Mouse (Mus musculus): ENCODE measurements around the gene Gm20671. TPM values are rescaled to one million over a fixed set of nuclear protein-coding genes. Genes with fewer than 3 reads are reported as not detected.
"Not testable (repeated sequence)": the region's sequence is repeated elsewhere in the genome, so short reads cannot be mapped to it uniquely, and the experiment has no call there.

Gm20671 gene
- total RNA-seq, 1 experiment from 2014 or later, result 10.1 TPM

- ATAC-seq (replicated peaks in 1 of 2; ENCODE audit: insufficient read depth in 1 of 2, low FRiP score in 2 of 2, low TSS enrichment in 1 of 2, low read depth in 1 of 2, poor library complexity in 2 of 2, severe bottlenecking in 2 of 2), result not testable (repeated sequence)
Observed at GRCm38 (mm10) chr5:32828766-32829165, 1.9 kb upstream of the Gm20671 start.

GRCm38 (mm10) chr5:32820471-32820870 lies 6.4 kb downstream of the Gm20671 start:
- no peak for ATAC-seq (replicated peaks in 1 of 2; ENCODE audit: insufficient read depth in 1 of 2, low FRiP score in 2 of 2, low TSS enrichment in 1 of 2, low read depth in 1 of 2, poor library complexity in 2 of 2, severe bottlenecking in 2 of 2)

- ATAC-seq (replicated peaks in 1 of 2; ENCODE audit: insufficient read depth in 1 of 2, low FRiP score in 2 of 2, low TSS enrichment in 1 of 2, low read depth in 1 of 2, poor library complexity in 2 of 2, severe bottlenecking in 2 of 2), result no peak
Observed at GRCm38 (mm10) chr5:32815396-32815795, 11.5 kb downstream of the Gm20671 start.

- ATAC-seq (replicated peaks in 1 of 2; ENCODE audit: insufficient read depth in 1 of 2, low FRiP score in 2 of 2, low TSS enrichment in 1 of 2, low read depth in 1 of 2, poor library complexity in 2 of 2, severe bottlenecking in 2 of 2), result not testable (repeated sequence)
Observed at GRCm38 (mm10) chr5:32786454-32786853, 40.5 kb downstream of the Gm20671 start.

- ATAC-seq (replicated peaks in 1 of 2; ENCODE audit: insufficient read depth in 1 of 2, low FRiP score in 2 of 2, low TSS enrichment in 1 of 2, low read depth in 1 of 2, poor library complexity in 2 of 2, severe bottlenecking in 2 of 2), result peak; percentile 100
Observed at GRCm38 (mm10) chr5:32785313-32785915, 41.5 kb downstream of the Gm20671 start, which contains the start of gene Pisd. TSS of gene Pisd (minus strand) at chr5:32785646.

DNA sequence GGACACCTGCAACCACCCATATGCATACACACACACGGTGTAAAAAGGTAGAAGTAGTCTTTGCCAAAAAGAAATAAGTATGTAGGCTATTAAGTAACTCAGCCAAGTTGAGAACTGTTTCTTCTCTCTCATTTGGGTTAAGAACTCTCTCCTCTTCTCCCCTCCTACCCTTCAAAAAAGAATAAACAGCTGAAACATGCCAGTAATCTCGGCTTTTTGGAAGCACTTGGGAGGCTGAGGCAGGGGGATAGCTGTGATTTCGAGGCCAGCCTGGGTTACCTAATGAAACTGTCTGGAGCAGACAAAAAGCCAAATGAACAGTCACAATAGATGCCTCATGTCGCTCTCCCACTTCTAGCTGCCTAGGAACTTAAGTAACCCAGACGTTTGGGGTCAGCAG lies 42.2 kb downstream of the Gm20671 start:
- no peak for ATAC-seq (replicated peaks in 1 of 2; ENCODE audit: insufficient read depth in 1 of 2, low FRiP score in 2 of 2, low TSS enrichment in 1 of 2, low read depth in 1 of 2, poor library complexity in 2 of 2, severe bottlenecking in 2 of 2)

DNA sequence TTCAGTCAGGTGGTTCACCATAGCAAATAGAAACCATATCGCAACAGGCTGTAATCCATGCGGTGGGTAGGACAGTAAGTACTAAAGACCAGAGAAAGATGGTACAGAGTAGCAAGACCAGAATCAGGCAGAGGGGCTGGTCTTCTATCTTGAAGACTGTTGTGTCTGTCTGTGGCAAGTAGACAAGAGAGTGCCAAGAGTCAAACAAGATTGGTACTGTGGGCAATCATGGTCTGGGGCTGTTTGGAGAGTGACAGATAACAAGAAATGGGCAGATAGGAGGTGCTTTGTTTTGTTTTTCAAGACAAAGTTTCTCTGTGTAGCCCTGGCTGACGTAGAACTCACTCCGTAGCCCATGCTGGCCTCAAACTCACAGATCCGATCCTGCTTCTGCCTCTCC lies 45.3 kb downstream of the Gm20671 start:
- no peak for ATAC-seq (replicated peaks in 1 of 2; ENCODE audit: insufficient read depth in 1 of 2, low FRiP score in 2 of 2, low TSS enrichment in 1 of 2, low read depth in 1 of 2, poor library complexity in 2 of 2, severe bottlenecking in 2 of 2)

- no peak for ATAC-seq (replicated peaks in 1 of 2; ENCODE audit: insufficient read depth in 1 of 2, low FRiP score in 2 of 2, low TSS enrichment in 1 of 2, low read depth in 1 of 2, poor library complexity in 2 of 2, severe bottlenecking in 2 of 2)
Observed at GRCm38 (mm10) chr5:32778168-32778567, 48.7 kb downstream of the Gm20671 start.

- ATAC-seq (replicated peaks in 1 of 2; ENCODE audit: insufficient read depth in 1 of 2, low FRiP score in 2 of 2, low TSS enrichment in 1 of 2, low read depth in 1 of 2, poor library complexity in 2 of 2, severe bottlenecking in 2 of 2), result no peak
Observed at GRCm38 (mm10) chr5:32772361-32772760, 54.5 kb downstream of the Gm20671 start.

DNA sequence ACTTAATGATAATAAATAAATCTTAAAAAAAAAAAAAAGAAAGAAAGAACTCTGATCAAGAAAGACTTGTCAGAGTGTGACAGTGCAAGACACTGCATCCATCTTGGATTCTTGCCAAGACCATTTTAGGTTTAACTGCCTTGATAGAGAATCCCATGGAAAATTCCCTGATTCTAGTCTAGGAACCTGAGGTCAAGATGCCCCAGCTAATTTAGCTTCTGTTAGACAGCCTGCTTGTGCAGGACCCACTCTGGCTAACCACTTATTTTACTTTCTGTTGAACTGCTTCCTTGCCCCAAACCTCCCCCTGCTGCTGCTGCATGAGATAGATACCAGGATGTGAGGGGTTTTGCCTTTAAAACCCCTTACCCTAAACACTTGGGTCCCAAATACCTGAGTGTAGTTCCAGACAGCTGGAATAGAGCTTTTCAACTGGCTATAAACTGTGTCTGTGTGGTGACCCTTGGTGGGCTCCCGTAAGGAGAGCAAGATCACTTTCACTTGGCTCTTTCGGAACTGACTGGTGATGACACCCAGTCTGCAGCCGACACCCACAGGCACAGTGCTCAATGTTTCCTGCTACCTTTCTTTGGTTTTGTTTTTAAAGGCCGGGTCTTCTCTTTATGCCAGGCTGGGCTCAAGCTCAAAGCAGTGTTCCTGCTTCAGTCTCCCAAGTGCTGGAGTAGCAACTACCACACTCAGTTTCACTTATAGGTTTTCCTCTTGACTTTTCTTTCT lies 59.1 kb downstream of the Gm20671 start:
- no peak for ATAC-seq (replicated peaks in 1 of 2; ENCODE audit: insufficient read depth in 1 of 2, low FRiP score in 2 of 2, low TSS enrichment in 1 of 2, low read depth in 1 of 2, poor library complexity in 2 of 2, severe bottlenecking in 2 of 2)

- no peak for ATAC-seq (replicated peaks in 1 of 2; ENCODE audit: insufficient read depth in 1 of 2, low FRiP score in 2 of 2, low TSS enrichment in 1 of 2, low read depth in 1 of 2, poor library complexity in 2 of 2, severe bottlenecking in 2 of 2)
Observed at GRCm38 (mm10) chr5:32767004-32767403, 59.9 kb downstream of the Gm20671 start.

DNA sequence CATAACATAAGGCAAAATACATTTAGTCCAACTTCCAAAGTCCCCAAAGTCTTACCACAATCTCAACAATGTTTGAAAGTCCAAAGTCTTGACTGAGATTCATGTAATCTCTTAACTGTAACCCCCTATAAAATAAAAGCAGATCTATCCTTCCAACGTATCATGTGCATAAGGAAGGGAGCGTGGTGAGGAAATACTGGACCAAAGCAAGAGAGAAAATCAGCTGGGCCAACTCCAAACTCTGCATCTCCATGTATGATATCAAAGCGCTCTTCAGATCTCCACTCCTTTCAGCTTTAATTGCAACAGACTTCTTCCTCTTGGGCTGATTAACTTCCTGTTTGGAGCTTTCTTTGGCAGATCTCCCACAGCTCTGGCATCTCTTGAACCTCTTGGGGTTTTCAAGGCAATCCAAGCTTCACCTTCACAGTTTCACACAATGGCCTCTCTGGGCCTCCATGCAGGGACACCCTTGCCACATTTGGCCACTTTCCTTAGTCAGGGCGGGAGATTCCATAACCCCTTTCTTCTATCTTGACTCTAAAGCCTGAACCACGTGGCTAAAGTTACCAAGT lies 65.3 kb downstream of the Gm20671 start:
- ATAC-seq (replicated peaks in 1 of 2; ENCODE audit: insufficient read depth in 1 of 2, low FRiP score in 2 of 2, low TSS enrichment in 1 of 2, low read depth in 1 of 2, poor library complexity in 2 of 2, severe bottlenecking in 2 of 2), result peak in 1 of 2 experiments; percentile 62; a peak in 2 of 4 replicates

DNA sequence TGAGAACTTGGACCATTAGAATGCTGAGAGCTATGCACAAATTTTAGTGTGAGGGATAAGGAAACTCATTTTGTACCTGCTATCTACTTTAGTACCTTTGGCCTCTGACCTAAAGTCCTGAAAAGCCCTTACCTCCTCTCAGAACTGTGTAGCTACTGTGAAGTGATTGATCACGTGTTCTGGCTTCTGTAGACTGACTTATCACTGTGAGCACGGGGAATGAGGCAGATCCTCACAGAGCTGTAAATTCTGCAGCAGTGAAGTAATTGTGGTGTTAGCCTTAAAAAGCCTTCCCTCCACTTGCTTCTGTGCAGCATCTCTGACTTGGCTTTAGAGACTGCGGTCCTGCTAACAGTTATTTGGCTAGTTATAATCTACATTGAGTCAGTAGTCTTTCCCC lies 66.1 kb downstream of the Gm20671 start:
- ATAC-seq (replicated peaks in 1 of 2; ENCODE audit: insufficient read depth in 1 of 2, low FRiP score in 2 of 2, low TSS enrichment in 1 of 2, low read depth in 1 of 2, poor library complexity in 2 of 2, severe bottlenecking in 2 of 2), result no peak

DNA sequence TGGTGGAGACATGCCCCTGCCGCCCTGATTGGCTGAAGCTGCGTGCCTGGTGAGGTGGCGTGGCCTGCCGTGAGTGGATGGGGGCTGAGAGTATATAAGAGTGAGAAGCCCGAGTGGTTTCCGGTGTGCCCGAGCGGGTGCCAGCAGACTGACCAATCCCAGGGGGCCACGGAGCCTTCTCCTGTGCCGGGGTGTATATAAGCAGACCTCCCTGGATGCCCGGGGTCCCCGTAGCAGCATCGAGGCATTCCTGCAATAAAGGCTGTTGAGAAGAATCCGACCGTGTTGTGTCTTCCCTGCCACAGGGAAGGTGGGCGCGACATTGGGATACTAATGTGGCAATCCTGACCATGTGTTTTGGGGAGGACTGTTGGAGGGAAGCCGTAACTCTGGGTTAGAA lies 66.6 kb downstream of the Gm20671 start:
- ATAC-seq (replicated peaks in 1 of 2; ENCODE audit: insufficient read depth in 1 of 2, low FRiP score in 2 of 2, low TSS enrichment in 1 of 2, low read depth in 1 of 2, poor library complexity in 2 of 2, severe bottlenecking in 2 of 2), result not testable (repeated sequence)

GRCm38 (mm10) chr5:32759662-32760061 lies 67.2 kb downstream of the Gm20671 start:
- ATAC-seq (replicated peaks in 1 of 2; ENCODE audit: insufficient read depth in 1 of 2, low FRiP score in 2 of 2, low TSS enrichment in 1 of 2, low read depth in 1 of 2, poor library complexity in 2 of 2, severe bottlenecking in 2 of 2), result no peak

- ATAC-seq (replicated peaks in 1 of 2; ENCODE audit: insufficient read depth in 1 of 2, low FRiP score in 2 of 2, low TSS enrichment in 1 of 2, low read depth in 1 of 2, poor library complexity in 2 of 2, severe bottlenecking in 2 of 2), result no peak
Observed at GRCm38 (mm10) chr5:32756141-32756540, 70.8 kb downstream of the Gm20671 start.

- ATAC-seq (replicated peaks in 1 of 2; ENCODE audit: insufficient read depth in 1 of 2, low FRiP score in 2 of 2, low TSS enrichment in 1 of 2, low read depth in 1 of 2, poor library complexity in 2 of 2, severe bottlenecking in 2 of 2), result no peak
Observed at GRCm38 (mm10) chr5:32751736-32752135, 75.2 kb downstream of the Gm20671 start.

DNA sequence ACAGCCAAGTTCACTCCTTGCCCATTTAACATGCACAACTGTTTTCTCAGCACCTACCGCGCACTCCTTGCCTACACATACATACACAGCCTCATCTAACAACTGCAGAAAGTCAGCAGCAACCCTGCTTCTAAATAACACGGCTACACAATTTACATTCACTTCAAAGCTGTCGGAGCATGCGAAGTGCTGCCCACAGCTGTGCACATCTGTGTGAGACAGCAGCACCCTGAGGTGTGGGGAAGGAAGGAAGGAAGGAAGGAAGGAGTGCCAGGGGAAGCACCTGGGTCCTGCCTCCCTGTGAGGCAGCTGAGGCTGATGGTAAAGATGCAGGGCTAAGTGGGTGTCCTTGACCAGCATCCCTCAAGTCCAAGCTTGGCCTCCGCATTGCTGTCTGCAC lies 78.0 kb downstream of the Gm20671 start:
- ATAC-seq (replicated peaks in 1 of 2; ENCODE audit: insufficient read depth in 1 of 2, low FRiP score in 2 of 2, low TSS enrichment in 1 of 2, low read depth in 1 of 2, poor library complexity in 2 of 2, severe bottlenecking in 2 of 2), result no peak

Data from hematopoietic stem cell, adult 5-6 weeks (primary cell).